Mouse (Mus musculus): ENCODE measurements around the gene Eps15l1.

Gene Eps15l1

GRCm38 (mm10) chr8:72421362-72422335 lies at the start of gene Eps15l1:
TSS of gene Eps15l1 (minus strand) at chr8:72421460.
- peak; percentile 96 for DNase-seq (ENCODE audit: low read depth, low spot score)

GRCm38 (mm10) chr8:72470684-72471083 lies 49.4 kb upstream of the Eps15l1 start:
- DNase-seq (ENCODE audit: low read depth, low spot score) = no peak

GRCm38 (mm10) chr8:72469984-72470383 lies 48.7 kb upstream of the Eps15l1 start:
- no peak for DNase-seq (ENCODE audit: low read depth, low spot score)

GRCm38 (mm10) chr8:72469243-72469642 lies 48.0 kb upstream of the Eps15l1 start:
- no peak for DNase-seq (ENCODE audit: low read depth, low spot score)

- no peak for DNase-seq (ENCODE audit: low read depth, low spot score)
Observed at GRCm38 (mm10) chr8:72464211-72464610, 43.0 kb upstream of the Eps15l1 start.

GRCm38 (mm10) chr8:72459881-72460533 lies 38.7 kb upstream of the Eps15l1 start:
- no peak for DNase-seq (ENCODE audit: low read depth, low spot score)

GRCm38 (mm10) chr8:72458457-72458856 lies 37.2 kb upstream of the Eps15l1 start:
- no peak for DNase-seq (ENCODE audit: low read depth, low spot score)

- no peak for DNase-seq (ENCODE audit: low read depth, low spot score)
Observed at GRCm38 (mm10) chr8:72457806-72458205, 36.5 kb upstream of the Eps15l1 start.

GRCm38 (mm10) chr8:72455317-72455716 lies 34.1 kb upstream of the Eps15l1 start:
- DNase-seq (ENCODE audit: low read depth, low spot score) = no peak

GRCm38 (mm10) chr8:72453904-72454303 lies 32.6 kb upstream of the Eps15l1 start:
- DNase-seq (ENCODE audit: low read depth, low spot score) = no peak

- no peak for DNase-seq (ENCODE audit: low read depth, low spot score)
Observed at GRCm38 (mm10) chr8:72451516-72451915, 30.3 kb upstream of the Eps15l1 start.

GRCm38 (mm10) chr8:72445071-72445470 lies 23.8 kb upstream of the Eps15l1 start:
- no peak for DNase-seq (ENCODE audit: low read depth, low spot score)

- no peak for DNase-seq (ENCODE audit: low read depth, low spot score)
Observed at GRCm38 (mm10) chr8:72443994-72444350, 22.7 kb upstream of the Eps15l1 start.

GRCm38 (mm10) chr8:72443338-72443993 lies 22.2 kb upstream of the Eps15l1 start, which contains the start of the genes Calr3 and 1700030K09Rik:
TSS of gene Calr3 (minus strand) at chr8:72443870.
TSS of gene 1700030K09Rik (plus strand) at chr8:72443880.
- DNase-seq (ENCODE audit: low read depth, low spot score) = peak; percentile 94

GRCm38 (mm10) chr8:72438248-72439015 lies 17.2 kb upstream of the Eps15l1 start:
- DNase-seq (ENCODE audit: low read depth, low spot score) = no peak

GRCm38 (mm10) chr8:72434952-72435351 lies 13.7 kb upstream of the Eps15l1 start:
- no peak for DNase-seq (ENCODE audit: low read depth, low spot score)

GRCm38 (mm10) chr8:72429676-72430075 lies 8.4 kb upstream of the Eps15l1 start:
- DNase-seq (ENCODE audit: low read depth, low spot score) = no peak

- DNase-seq (ENCODE audit: low read depth, low spot score) = no peak
Observed at GRCm38 (mm10) chr8:72422926-72423325, 1.7 kb upstream of the Eps15l1 start.

GRCm38 (mm10) chr8:72420571-72421361 lies 494 bp downstream of the Eps15l1 start:
- DNase-seq (ENCODE audit: low read depth, low spot score) = no peak

- no peak for DNase-seq (ENCODE audit: low read depth, low spot score)
Observed at GRCm38 (mm10) chr8:72418073-72418472, 3.2 kb downstream of the Eps15l1 start.
